Mouse (Mus musculus): ENCODE data around the gene Cbs.

GRCm38 (mm10) chr17:31662855-31663254, 25.8 kb upstream of the Cbs start:
- TF ChIP-seq CTCF (IDR thresholded peaks at IDR 0.05; ENCODE audit: extremely low read depth, insufficient read length, insufficient replicate concordance, low read depth, low read length) (no peak), POLR2A (IDR thresholded peaks at IDR 0.05; ENCODE audit: low read depth, low read length) (no peak)

Data from small intestine, adult 2 months (tissue).